Mouse (Mus musculus) kidney, adult 2 months (tissue): ENCODE results near the gene Hist1h2bb. TPM values are rescaled to one million over a fixed set of nuclear protein-coding genes. Genes with fewer than 3 reads are reported as not detected.
"Not testable (repeated sequence)": the region's sequence is repeated elsewhere in the genome, so short reads cannot be mapped to it uniquely, and the experiment has no call there.

Experiments
- DNase-seq: peaks from one replicate; pipeline ENCODE4 v3.0.0; 2021
- H3K27ac ChIP-seq: fragments of 200-500 bp; 2 replicates; pipeline ENCODE4 v1.5.1; 2012; ENCODE audit warnings: low read depth, low read length, control low read depth, inconsistent platforms; ENCODE audit not compliant: insufficient read depth
- H3K27me3 ChIP-seq: fragments of 200-500 bp; replicated peaks from 2 replicates; pipeline ENCODE4 v1.6.1; 2012; ENCODE audit warnings: mild to moderate bottlenecking, moderate library complexity, low read length, inconsistent platforms; ENCODE audit not compliant: control insufficient read depth, insufficient read depth
- H3K36me3 ChIP-seq: fragments of 200-500 bp; 2 replicates; pipeline ENCODE4 v1.6.1; 2012; ENCODE audit warnings: mild to moderate bottlenecking, moderate library complexity, low read length, inconsistent platforms; ENCODE audit not compliant: control insufficient read depth, insufficient read depth
- H3K4me1 ChIP-seq: fragments of 200-500 bp; 2 replicates; pipeline ENCODE4 v1.6.1; 2011; ENCODE audit warnings: low read length; ENCODE audit not compliant: control insufficient read depth, insufficient read depth
- H3K4me3 ChIP-seq: fragments of 200-500 bp; 2 replicates; pipeline ENCODE4 v1.5.1; 2011; ENCODE audit warnings: mild to moderate bottlenecking, low read depth, low read length, control low read depth; ENCODE audit not compliant: insufficient read depth
- CTCF ChIP-seq: fragments of 200-500 bp; conservative IDR thresholded peaks from 2 replicates; pipeline ENCODE4 v1.5.1; 2011; ENCODE audit warnings: low read depth, mild to moderate bottlenecking, control low read depth, low read length, moderate library complexity, mixed read lengths; ENCODE audit not compliant: insufficient read depth, insufficient read length
- POLR2A ChIP-seq: fragments of 200-500 bp; IDR thresholded peaks from one replicate; pipeline ENCODE4 v1.6.1; 2011; ENCODE audit warnings: low read depth, low read length, control low read depth
- WGBS: fragments of 180-500 bp; shearing (Covaris S2); methylation state at CpG from one replicate; pipeline ENCODE4 v1.1.7; 2018; 5-methylcytosine and 5-hydroxymethylcytosine counted together
- polyA plus RNA-seq: library from polyadenylated mRNA; depleted of rRNA; stranded (reverse); fragments of >200 nt; gene quantifications from 2 replicates; pipeline ENCODE4 v1.2.3, GENCODE M21; 2012

Gene Hist1h2bb
- polyA plus RNA-seq, 1 experiment, result 2.0 TPM

- 0 out of 2 replicates have a peak, but pooled peaks cover 3% of the 10 kb centered on the region for H3K4me1 ChIP-seq
- no peaks in the 10 kb centered on the region for H3K36me3 ChIP-seq
- TF ChIP-seq CTCF (no peak), POLR2A (no peak)
- no peaks in the 10 kb centered on the region for H3K27me3 ChIP-seq
- under 1% methylated on average over 17 of the region's 17 CpGs for WGBS
- peak; percentile 63 for DNase-seq
- peak within 1 kb of the TSS; percentile 54 for H3K27ac ChIP-seq
- H3K4me3 ChIP-seq, result peak within 1 kb of the TSS; percentile 80
Observed at GRCm38 (mm10) chr13:23710374-23711089, 36.0 kb upstream of the Hist1h2bb start, which contains the start of gene Hfe. Gene Hfe (minus strand): TSS chr13:23710854.

GRCm38 (mm10) chr13:23716261-23717042 lies 30.1 kb upstream of the Hist1h2bb start:
- no peaks in the 10 kb centered on the region for H3K27me3 ChIP-seq
- no peak overlapping the region for H3K27ac ChIP-seq
- WGBS, result 88% methylated on average over 5 of the region's 5 CpGs
- no peaks in the 10 kb centered on the region for H3K36me3 ChIP-seq
- no peaks in the 10 kb centered on the region for H3K4me1 ChIP-seq
- no peak for TF ChIP-seq POLR2A
- no peak for TF ChIP-seq CTCF
- no peak overlapping the region for H3K4me3 ChIP-seq
- no peak for DNase-seq

GRCm38 (mm10) chr13:23717176-23717575 lies 29.4 kb upstream of the Hist1h2bb start:
- H3K4me3 ChIP-seq, result no peak overlapping the region
- WGBS, result 70% methylated on average over 11 of the region's 11 CpGs
- peak overlapping the region; percentile 9; the same call in 1 of the 2 replicates for H3K27ac ChIP-seq
- no peaks in the 10 kb centered on the region for H3K27me3 ChIP-seq
- no peak for DNase-seq
- TF ChIP-seq POLR2A, result no peak
- no peak for TF ChIP-seq CTCF
- no peaks in the 10 kb centered on the region for H3K4me1 ChIP-seq
- H3K36me3 ChIP-seq, result no peaks in the 10 kb centered on the region

- H3K36me3 ChIP-seq, DNase-seq, H3K4me1 ChIP-seq, H3K27me3 ChIP-seq, H3K4me3 ChIP-seq: not testable (repeated sequence)
- 28% methylated on average over 2 of the region's 2 CpGs for WGBS
- peak overlapping the region; percentile 9; the same call in 1 of the 2 replicates for H3K27ac ChIP-seq
Observed at GRCm38 (mm10) chr13:23717593-23718245, 28.8 kb upstream of the Hist1h2bb start.

GRCm38 (mm10) chr13:23724239-23724638 lies 22.3 kb upstream of the Hist1h2bb start:
- H3K4me3 ChIP-seq, result no peak overlapping the region

GRCm38 (mm10) chr13:23725213-23725612 lies 21.3 kb upstream of the Hist1h2bb start:
- no peak overlapping the region for H3K27ac ChIP-seq
- TF ChIP-seq POLR2A (no peak), CTCF (no peak)
- 61% methylated on average over 1 of the region's 1 CpGs for WGBS

More at GRCm38 (mm10) chr13:23724239-23724638, 22.3 kb upstream of the Hist1h2bb start:
- Histone ChIP-seq H3K4me1 (peaks cover 4% of the 10 kb centered on the region; the same call in 1 of the 2 replicates), H3K27ac (no peak overlapping the region), H3K27me3 (no peaks in the 10 kb centered on the region), H3K36me3 (no peaks in the 10 kb centered on the region)
- no peak for TF ChIP-seq CTCF
- DNase-seq, result no peak
- 95% methylated on average over 4 of the region's 4 CpGs for WGBS

More at GRCm38 (mm10) chr13:23725213-23725612, 21.3 kb upstream of the Hist1h2bb start:
- Histone ChIP-seq H3K4me1 (peaks cover 7% of the 10 kb centered on the region; the same call in 1 of the 2 replicates), H3K4me3 (no peak overlapping the region), H3K27me3 (no peaks in the 10 kb centered on the region), H3K36me3 (no peaks in the 10 kb centered on the region)
- DNase-seq, result peak; percentile 29
